Mouse (Mus musculus) heart, postnatal 25 days (tissue): ENCODE results near the gene Ift22. TPM values are rescaled to one million over a fixed set of nuclear protein-coding genes. Genes with fewer than 3 reads are reported as not detected.

Experiments
- DNase-seq: peaks from one replicate; pipeline ENCODE4 v3.0.0; 2022; ENCODE audit warnings: low spot score
- intact Hi-C: fragments of 180-260 bp; cut with DNase I; formaldehyde crosslinking; loops from one replicate; pipeline ENCODE4 v1.15.1; 2025
- total RNA-seq, 2 experiments: library from RNA; stranded (reverse); gene quantifications; 2 replicates each; pipeline ENCODE4 v1.2.3; 2021

The Ift22 gene
- 1 to 10 TPM; 8.8 to 8.9 TPM for total RNA-seq

DNA sequence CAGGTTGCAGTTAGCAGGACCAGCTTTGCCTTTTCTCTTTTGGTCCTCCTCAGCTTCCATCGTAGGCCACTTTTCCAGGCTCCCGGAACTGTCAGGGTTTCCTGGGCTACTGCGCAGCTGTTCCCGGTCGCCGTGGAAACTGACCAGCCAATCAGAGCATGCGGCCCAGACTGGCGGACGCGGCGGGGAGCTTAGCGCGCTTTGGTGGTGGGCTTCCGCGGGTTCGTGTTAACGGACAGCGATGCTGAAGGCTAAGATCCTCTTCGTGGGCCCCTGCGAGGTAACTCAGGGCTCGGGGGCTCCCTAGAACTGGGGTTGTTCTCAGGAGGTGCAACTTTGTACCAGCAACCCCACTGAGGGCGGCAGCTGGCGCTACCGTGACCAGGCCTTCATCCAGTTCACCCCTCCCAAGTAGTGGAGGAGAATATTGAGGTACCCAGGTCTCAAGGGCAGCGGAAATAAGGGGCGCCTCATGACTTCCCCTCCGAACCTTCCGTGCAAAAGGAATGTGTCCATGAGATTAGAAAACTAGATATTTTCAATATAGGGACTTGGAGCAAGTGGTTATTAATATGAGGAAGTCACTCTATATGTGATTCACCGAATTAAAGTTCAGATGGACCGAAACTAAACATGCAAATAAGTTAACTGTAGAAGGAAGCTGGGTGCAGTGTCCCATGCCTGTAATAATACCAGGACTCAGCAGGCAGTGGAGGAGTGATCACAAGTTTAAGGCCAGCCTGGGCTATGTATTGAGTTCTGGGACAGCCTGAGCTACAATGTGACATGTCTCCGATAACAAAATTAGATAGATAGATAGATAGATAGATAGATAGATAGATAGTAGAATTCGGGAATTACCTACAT, at the start of gene Ift22:
Gene Ift22, plus strand, starts transcription at position 160 of the 867 bp plus-strand sequence.
- peak; percentile 84 for DNase-seq
- intact Hi-C loops, result no loop called here

DNA sequence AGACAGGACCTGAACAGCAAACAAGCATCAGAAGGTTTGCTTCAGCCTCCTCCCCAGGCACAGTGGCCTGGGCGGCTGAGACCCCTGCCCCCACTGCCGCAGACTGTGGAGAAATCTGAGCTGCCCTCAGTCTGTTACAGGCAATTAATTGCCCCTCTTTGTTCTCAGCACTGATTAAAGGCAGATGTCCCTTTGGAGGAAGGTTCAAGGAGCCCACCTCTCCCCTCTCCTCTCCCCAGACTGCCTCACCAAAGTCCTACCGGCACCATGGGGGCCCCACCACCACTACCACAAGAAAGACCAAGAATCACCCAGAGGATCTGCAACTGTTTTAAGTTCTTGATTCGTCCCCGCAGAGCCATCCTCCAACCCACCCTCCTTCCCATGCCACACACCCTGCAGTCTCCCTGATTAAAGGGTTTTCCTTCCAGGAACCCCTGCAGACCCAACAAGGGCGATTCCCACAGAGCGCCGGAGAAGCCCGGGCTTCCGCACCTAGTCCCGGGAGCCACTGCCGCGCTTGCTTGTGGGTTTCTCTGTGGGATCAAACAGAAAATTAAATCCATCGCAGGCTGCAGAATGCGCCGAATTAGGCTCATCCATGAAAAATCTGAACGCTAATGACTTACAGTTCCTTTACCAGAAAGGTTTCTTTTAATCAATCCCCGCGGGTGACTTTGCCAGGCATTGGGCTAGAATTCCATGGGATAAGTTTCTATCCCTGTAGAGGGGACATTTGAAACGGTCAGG, 46.6 kb upstream of the Ift22 start:
- DNase-seq, result no peak
- intact Hi-C loops, result no loop called here

DNA sequence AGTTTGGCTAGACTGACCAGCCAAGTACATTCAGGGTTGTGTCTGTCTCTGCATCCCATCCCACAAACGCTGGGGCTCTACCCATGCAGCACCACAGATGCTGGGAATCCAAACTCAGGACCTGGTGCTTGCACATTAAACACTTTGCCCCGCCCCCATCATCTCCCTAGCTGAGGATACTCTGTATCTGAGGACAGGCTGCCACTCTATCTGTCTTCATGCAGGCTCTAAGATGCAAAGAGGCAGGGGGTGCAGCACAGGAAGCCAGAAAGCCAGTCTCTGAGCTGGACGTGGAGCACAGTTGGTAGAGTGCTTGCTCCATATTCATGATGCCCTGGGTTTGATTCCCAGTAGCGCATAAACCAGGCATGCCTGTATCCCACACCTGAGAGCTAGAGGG, 45.1 kb upstream of the Ift22 start:
- intact Hi-C loops, result no loop called here
- DNase-seq, result no peak

DNA sequence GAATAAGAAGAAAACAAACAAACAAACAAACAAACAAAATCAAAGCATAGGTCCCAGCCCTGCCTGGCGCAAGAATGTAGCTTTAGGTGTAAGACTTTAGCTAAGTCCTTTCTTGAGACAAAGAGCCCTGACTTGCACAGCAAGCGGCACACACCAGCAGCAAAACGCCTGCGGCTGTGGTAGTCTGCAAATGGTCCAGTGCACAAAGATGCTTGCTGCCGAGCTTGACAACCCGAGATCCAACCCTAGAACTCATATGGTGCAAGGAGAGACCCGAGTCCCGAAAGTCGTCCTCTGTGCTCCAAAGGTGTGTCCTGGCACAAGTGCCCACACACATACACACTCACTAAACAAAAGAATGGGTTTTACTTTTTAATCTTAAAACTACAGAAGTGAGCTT, 44.7 kb upstream of the Ift22 start:
- DNase-seq, result no peak
- intact Hi-C loops, result no loop called here

DNA sequence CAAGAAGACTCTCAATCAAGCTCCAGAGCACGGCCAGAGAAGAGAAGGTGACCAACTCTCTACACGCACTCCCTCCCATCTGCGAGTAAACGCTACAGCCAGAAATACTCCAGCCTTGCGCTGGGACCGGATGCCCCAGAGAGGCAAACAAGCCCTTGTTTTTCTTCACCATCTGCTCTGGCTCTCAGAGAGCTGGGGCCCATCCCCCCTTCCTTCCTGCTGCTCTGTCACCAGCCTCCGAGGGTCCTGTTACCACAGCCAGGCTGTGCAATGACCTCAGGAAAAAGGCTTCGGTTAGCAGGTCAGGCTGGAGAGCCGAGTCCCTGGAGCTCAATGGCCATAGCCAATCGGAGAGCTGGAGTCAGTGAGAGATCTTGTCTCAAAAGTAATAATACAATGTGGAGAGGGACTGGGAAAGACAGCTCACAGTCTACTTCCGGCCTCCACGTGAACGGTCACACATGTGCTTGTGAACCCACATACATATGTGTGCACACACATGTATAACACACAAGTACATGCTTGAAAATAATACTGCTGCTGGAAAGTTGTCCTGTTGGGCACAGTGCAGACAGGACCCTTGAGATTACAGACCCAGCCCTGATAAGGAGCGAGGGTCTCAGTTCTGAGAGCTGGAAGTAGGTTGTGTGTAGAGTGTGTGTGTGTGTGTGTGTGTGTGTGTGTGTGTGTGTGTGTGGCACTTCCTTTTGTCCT, 43.8 kb upstream of the Ift22 start:
- intact Hi-C loops, result no loop called here
- peak; percentile 11 for DNase-seq

DNA sequence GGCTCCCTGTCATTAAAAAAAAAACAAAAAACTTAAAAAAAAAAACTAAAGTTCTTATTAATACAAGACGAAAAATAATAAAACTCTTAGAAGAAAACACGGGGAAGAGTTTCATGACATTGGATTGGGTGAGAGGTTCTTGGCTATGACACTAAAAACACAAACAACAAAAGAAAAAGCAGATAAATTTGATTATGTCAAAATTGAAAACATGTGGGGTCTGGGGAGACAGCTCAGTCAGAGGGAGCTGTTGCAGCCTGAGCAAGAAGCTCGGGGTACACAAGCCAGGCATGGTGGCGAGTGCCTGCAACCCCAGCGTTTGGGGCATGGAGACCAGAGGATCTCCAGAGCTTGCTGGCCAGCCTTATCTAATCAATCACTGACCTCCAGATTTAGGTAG, 40.2 kb upstream of the Ift22 start:
- intact Hi-C loops, result no loop called here
- DNase-seq, result no peak

DNA sequence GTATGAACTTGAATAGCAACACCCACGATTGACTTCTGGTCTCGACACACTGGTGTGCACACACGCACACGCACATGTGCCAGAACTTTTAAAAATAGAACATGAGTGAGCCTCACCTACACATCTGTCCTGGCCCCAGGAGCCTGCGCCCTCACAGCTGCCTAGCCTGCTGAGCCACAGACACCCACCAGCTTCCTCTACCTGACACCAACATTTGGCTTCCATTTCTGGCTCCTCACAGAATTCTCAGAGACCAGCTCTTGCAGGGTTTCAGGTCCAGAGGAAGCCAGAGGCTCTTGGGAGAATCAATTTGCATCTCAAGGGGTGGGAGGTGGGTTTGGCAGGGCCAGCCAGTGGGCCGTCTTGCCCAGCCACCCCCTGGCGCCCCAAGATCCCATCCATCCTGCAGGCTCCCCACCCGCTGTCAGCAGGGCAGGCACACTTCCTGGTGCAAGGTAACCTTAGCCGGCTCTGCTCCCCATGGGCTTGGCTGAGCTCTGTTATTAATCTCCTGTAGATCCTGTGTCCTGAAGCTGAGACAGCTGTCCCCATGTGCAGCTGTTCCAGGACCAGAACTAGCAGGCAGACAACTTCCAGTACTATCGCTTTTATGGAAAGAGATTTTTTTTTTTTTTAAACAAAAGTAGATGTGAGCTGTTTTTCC, 38.4 kb upstream of the Ift22 start:
- intact Hi-C loops, result no loop called here
- no peak for DNase-seq

DNA sequence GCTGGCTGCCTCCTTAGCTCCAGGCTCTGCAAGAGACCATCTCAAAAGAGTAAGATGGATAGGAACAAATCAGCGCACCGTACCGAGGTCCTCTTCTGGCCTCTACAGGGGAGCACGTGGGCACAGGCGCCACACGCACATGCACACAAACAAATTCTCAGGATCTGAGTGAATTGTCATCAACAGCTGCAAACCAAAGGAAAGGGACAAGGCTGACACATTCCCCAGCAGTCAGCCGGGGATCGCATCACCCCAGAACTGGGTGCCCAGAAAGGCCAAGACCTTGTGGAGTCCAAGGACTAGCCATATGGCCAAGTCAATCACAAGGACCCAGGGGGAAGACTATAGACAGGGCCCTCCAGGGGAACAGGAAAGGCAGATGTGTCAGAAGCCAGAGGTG, 35.5 kb upstream of the Ift22 start:
- DNase-seq, result no peak
- intact Hi-C loops, result no loop called here

DNA sequence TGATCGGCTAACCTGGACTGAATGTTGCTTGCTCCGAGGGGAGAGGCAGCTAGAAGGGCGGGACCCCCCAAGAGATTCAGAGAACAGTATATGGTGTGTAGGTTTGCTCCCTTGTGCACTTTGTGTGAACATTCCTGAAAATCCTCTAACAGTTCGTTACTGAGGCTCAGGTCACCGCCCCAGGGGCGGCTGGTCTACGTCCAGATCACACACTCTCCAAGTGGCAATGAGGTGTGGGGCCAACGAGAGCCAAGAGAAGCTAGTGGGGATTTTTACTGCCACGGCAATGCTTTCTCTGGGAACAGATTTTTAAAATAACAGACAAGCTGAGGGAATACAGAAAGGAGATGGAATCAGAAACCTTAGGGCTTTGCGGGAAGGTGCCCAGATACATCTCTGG, 33.7 kb upstream of the Ift22 start:
- DNase-seq, result no peak
- intact Hi-C loops, result no loop called here

DNA sequence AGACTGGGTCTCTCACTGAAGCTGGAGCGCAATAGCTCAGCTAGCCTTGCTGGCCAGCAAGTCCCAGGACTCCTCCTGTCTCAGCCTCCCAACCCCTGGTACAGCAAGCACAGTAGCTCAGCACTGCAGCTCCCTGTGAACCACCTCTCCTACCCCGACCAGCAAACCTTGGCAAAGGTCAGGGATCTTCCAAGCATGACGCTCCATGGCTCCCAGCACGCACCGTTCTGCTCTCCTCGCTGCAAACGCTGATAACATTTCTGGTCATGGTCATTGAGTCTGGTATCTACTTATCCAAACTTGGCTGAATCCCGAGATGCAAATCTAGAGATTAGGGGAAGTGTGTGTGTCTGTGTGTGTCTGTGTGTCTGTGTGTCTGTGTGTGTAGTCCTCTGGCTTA, 27.8 kb upstream of the Ift22 start:
- no peak for DNase-seq
- intact Hi-C loops, result loop anchor here (2.0 kb wide), 1 partner anchor 39 kb away; no protein-coding TSS in a partner anchor

DNA sequence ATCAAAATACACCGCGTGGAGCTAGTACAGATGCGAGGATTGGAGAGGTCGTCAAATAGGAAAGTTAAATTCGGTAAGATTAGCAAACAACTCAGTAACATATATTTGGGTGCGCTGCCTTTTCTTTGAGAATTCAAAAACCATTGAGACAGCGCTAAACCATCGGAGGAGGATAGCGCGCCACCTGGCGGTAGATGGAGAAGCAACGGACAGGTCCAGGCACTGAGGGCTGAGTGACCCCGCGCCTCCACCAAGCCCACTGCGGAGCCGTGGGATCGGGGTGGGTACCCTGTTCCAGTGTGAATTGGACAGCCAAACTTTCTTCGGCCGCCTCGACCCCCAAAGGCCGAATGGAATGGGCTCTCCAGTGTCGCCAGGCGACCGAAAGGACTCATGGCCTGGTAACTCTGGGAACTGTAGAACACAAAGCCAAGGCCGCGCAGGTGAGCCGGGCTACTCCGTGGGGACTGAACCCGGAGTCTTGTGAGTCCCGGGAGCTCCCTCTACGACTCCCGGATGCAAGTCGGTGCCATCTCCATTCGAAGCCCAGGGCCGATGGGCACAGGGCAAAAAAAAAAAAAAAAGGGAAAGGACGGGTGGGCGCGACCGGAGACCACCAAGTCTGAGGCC, 26.5 kb upstream of the Ift22 start:
- intact Hi-C loops, result loop anchor here (1.0 to 2.0 kb wide), 2 partner anchors 41 to 91 kb away; no protein-coding TSS in a partner anchor
- DNase-seq, result peak; percentile 36

DNA sequence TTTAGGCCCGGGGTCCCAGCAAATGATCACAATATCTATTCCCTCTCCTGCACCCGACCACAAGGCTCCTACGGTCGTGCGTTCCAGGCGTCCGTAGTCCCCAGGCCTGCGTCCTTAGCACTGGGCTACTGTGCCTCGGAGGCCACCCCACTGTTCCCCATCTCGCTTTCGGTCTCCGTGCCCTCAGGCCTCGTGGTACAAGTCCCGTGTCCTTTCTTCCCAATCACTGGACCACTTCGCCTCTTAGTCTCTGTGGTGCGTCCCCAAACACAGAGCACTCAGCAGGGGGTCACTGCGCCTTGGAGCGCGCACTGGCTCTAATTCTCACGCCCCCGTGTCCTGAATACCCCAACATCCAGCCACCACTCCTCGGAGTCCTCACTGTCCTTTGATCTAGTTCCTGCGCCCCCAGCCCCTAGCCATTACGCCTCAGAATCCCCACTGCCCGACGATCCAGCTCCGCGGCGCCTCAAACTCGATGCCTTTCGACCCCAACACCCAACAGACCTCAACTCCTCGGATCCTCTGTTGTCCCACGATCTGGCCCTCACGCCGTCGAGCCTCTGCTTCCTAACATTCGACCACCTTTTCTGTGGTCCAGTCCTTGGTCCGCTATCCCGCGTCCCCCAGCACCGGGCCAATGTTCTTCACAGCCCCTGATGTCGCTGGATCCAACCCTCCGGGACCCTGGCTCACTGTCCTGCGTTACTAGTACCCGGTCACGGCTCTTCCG, 25.7 kb upstream of the Ift22 start:
- DNase-seq, result no peak
- intact Hi-C loops, result no loop called here

DNA sequence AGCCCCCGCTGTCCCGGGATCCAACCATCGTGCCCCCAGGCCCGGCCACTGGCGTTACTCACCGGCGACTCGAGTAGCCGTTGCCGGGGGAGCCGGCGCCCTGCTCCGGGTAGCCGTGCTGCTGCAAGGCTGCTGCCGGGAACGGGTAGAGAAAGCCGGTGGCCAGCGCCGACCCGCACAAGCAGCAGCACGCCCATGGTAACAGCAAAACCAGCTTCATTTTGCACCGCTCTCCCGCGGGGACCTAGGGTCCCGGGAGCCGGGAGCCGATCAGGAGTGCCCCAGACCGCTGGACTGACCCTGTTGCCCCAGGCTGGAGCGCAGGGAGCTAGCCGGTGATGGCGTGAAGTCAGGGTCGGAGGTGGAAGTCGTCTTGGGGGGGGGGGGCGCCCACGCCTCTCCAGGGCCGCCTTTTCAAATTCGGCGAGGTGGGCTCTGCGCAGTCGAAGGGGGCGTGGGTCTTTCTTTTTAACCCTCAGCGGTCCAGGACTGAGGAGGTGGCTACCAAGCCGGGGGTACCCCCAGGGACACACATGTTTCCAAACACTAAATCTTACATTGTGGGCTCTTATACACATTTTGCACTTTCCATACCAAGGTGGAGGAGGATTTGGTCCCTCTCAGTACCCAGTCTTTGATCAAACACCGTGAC, 25.0 kb upstream of the Ift22 start, which contains the start of gene Col26a1:
Gene Col26a1, minus strand, starts transcription at position 422 of the 652 bp plus-strand sequence.
- intact Hi-C loops, result no loop called here
- no peak for DNase-seq

DNA sequence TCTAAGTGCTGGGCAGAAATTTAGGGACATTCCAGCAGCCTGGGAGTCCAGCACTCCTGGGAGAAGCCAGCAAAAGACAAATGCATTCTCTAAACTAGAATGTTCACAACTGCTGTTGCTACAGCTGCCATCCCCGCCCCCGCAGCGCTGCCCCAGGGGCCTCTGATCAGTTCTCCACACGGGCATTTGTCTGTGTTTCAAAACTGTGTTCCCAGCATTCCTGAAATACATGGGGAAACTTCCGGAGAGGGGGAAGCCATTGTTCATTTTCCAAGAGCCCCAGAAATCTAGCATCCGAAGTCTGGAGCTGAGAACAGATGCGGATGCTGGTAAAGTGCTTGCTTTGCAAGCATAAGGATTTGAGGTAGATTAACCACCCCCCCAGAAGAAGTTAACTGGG, 21.0 kb upstream of the Ift22 start:
- intact Hi-C loops, result no loop called here
- no peak for DNase-seq

DNA sequence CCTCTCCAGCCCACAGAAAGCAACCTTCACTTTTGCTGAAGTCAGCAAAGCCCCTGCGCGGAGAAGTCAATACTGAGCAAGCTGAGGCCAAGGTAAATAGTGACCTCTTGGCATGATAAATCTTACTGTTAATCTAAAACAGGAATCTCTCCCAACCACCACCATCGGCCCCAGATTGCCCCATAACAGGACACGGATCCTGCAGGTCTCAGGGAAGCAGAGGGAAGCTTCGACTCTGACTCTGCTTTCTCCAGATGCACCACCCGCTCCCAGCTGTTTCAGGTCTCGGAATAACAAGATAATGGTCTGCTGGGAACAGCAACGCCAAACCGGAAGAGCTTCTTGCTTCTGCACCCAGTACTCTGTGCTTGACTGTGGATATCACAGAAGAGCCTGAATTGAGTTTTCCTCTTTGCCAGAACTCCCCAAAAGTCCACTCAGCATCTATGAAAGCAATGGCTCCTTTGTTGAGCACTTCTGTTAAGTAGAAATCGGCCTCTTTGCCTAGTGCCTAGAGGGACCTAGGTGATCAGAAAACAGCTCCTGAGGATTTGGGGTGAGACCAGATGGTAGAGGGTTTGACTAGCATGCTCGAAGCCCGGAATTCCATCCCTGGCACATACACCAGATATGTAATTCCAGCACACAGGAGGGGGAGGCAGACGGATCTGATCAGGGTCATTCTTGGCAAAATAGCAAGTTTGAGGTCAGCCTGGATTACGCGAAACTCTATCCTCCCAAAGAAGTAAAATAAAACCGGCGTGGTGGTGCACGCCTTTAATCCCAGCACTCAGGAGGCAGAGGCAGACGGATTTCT, 19.2 kb upstream of the Ift22 start:
- intact Hi-C loops, result no loop called here
- no peak for DNase-seq

DNA sequence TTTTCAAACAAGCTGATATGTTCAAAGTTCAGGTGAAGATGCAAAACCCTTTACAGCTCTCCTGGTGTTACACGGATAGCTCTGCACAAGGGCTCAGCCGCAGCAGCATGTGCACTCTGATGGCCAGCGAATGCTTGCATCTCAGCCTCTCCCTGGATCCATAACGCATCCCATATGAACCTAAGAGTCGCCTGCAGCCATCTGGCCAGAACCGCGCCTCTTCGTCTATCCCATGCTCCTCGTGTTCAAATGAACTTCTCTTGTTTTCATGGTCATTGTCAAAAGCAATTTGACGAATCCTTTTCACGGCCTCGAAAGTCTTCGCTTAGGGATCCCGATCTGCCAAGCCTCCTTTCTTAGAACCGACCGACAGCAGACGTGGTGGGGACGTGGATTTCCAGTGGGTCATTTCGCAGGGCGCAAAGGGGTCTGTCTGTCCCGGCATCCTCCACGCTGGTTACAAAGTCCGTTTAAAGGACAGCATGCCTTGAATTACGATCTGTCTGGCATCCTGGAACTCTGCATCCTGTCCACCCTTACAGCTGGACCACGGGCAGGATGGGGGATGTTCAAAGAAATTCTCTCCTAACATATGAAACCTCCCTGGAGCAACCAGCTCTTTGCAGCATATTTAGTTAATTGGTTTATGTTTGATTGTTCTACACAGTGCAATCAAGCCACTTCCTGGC, 13.0 kb upstream of the Ift22 start:
- no peak for DNase-seq
- intact Hi-C loops, result no loop called here

DNA sequence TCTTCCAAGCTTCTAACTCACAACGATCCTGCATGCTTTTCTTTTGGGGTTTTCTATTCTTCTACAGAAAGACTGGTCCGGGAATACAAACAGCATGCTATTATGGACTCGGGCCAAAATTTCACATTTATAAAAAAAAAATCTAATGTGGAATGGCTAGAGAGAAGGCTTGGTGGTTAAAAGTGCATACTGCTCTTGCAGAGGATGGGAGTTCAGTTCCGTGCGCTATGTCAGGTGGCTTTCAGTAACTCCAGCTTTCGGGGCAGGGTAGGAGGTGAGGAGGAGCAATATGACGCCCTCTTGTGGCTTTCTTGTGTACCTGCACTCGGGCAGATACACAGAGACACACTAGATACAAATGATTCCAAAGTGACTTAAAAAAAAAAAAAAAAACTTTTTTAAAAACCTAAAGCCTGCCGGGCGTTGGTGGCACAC, 12.4 kb upstream of the Ift22 start:
- DNase-seq, result no peak
- intact Hi-C loops, result no loop called here
